Mouse (Mus musculus): ENCODE results near the gene Tmcc3.

DNA sequence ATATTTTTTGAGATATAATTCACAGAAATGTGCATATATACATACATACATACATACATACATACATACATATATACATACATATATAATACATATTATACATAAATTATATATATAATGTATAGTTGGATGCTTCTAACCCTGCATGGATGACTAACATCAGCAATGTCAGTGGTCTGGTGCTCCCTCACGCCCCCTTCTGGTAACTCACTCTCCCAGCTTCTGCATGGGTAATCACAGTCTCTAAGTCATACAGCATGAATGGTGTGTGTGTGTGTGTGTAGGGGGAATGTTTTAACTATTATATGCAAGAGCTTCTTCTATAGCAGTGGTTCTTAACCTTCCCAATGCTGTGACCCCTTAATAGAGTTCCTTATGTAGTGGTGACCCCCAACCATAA is 250.4 kb downstream of the Tmcc3 start:
- TF ChIP-seq CTCF (IDR thresholded peaks at IDR 0.05) (peak; percentile 75), EP300 (IDR thresholded peaks at IDR 0.05) (no peak)
